10 mouse cellular contexts compared by ENCODE assay signal in the genomic region with DNA sequence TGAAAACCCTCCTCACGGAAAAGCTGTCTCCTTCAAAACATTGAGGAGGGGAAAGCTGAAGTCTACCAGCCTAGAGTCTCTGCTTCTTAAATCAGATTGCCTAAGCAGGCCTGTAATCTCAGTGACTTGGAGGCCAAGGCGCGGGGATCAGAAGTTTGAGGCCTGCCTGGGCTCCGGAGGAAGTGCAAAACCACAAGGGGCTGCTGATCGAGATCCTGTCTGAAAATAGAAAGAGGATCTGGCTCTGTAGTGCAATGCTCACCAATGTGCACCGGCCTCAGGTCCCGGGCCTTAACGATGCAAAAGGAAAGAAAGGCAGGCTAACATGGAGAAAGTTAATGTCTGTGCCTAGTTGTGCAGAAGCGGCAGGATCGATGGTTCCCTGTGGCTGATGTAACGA. TPM values are rescaled to one million over a fixed set of nuclear protein-coding genes. Genes with fewer than 3 reads are reported as not detected.
DNase-seq lines count a peak whose midpoint lies in the region; ATAC-seq and TF ChIP-seq lines count a peak whose summit lies in the region.
"Had no signal": no experiment of that assay in that cellular context is flagged by ENCODE, and none has a peak within 500 bp of the region (broad histone marks: within the 10 kb centered on the region; RNA-seq: fewer than 3 reads in every experiment).

No protein-coding gene starts in this region.

- ATAC-seq in erythroid progenitor cell, adult 5-6 weeks (replicated peaks; ENCODE audit: low FRiP score, poor library complexity, severe bottlenecking) = no peak
- ATAC-seq: hindbrain, postnatal 0 days had no signal

- peak overlapping the region; percentile 97 for H3K27ac ChIP-seq in bone marrow macrophage, adult 2 months (ENCODE audit: insufficient read depth, low read depth, low read length)
- H3K27ac ChIP-seq: hindbrain, postnatal 0 days had no signal

- TF ChIP-seq POLR2A in bone marrow macrophage, adult 2 months (IDR thresholded peaks at IDR 0.05; ENCODE audit: borderline replicate concordance, low read depth, low read length) = no peak

- H3K4me3 ChIP-seq in bone marrow macrophage, adult 2 months (ENCODE audit: insufficient read depth, low read length) = peak overlapping the region; percentile 30
- H3K4me3 ChIP-seq in megakaryocyte, embryonic 14.5 days (replicated peaks) = peak overlapping the region; percentile 72
- H3K4me3 ChIP-seq: myocyte had no signal

- peaks cover 57% of the 10 kb centered on the region for H3K4me1 ChIP-seq in bone marrow macrophage, adult 2 months (ENCODE audit: control insufficient read depth, insufficient read depth, low read length)
- peaks cover 10% of the 10 kb centered on the region for H3K4me1 ChIP-seq in megakaryocyte, embryonic 14.5 days

- TF ChIP-seq CTCF in bone marrow macrophage, adult 2 months (IDR thresholded peaks at IDR 0.05; ENCODE audit: low read depth, low read length) = no peak

- H3K36me3 ChIP-seq in megakaryocyte, embryonic 14.5 days (replicated peaks; ENCODE audit: low read length) = no peaks in the 10 kb centered on the region

- DNase-seq in layer of hippocampus, adult 9-11 months = peak; percentile 81
- no peak for DNase-seq in layer of hippocampus, adult 8-10 months (ENCODE audit: low spot score in 2 of 2)
- peak; percentile 54 to 61 for DNase-seq in thymus, postnatal 10 days (ENCODE audit: low spot score in 2 of 2)
- DNase-seq in right cerebral cortex, adult 2 months (ENCODE audit: low spot score in 2 of 2) = no peak
- DNase-seq in cerebellum, adult 11-12 months = no peak

- peaks cover 42% of the 10 kb centered on the region for H3K27me3 ChIP-seq in megakaryocyte, embryonic 14.5 days (replicated peaks)

- peaks cover 11% of the 10 kb centered on the region for H3K9me3 ChIP-seq in megakaryocyte, embryonic 14.5 days

RNA-seq across cellular contexts. Expression of a gene that starts 48.6 kb away (rescaled TPM):
- total RNA-seq in layer of hippocampus, adult 8-10 months (2022) = 10 to 100 TPM; 33.9 to 36.7 (median 35.5) TPM
- 48.4 and 49.7 TPM in 2 replicates for polyA plus RNA-seq in bone marrow macrophage, adult 2 months (2012; ENCODE audit: insufficient read depth, insufficient read length, missing spikeins)
- polyA plus RNA-seq in megakaryocyte, embryonic 14.5 days (2012; ENCODE audit: insufficient read depth, low replicate concordance) = 1.4 TPM in 1 of 2 replicates, not detected in the other
- 17.3 and 25.6 TPM in 2 replicates for total RNA-seq in erythroid progenitor cell, adult 5-6 weeks (2015; ENCODE audit: low replicate concordance)
- total RNA-seq in erythroid progenitor cell, adult 5-6 weeks (2017; ENCODE audit: low replicate concordance) = 9.4 and 13.4 TPM in 2 replicates

Comparison
In these comparisons a context has a peak if more than half of its experiments do, and no peak if none do; other contexts are left out.
1. DNase-seq: peak in layer of hippocampus, adult 9-11 months (single experiment) and thymus, postnatal 10 days (2 of 2); none in layer of hippocampus, adult 8-10 months (0 of 2), right cerebral cortex, adult 2 months (0 of 2) and cerebellum, adult 11-12 months (single experiment).